Mouse (Mus musculus) E14TG2a.4 (cell line): ENCODE data around the gene Dusp22.

Source experiments
- CTCF ChIP-seq: conservative IDR thresholded peaks from 2 replicates; pipeline ENCODE4 v1.5.1; 2014; ENCODE audit warnings: low read length
- NANOG ChIP-seq: IDR thresholded peaks from 2 replicates; pipeline ENCODE4 v1.6.1; 2014; ENCODE audit warnings: borderline replicate concordance, low read length, mixed read lengths
- POU5F1 ChIP-seq: IDR thresholded peaks from 2 replicates; pipeline ENCODE4 v1.6.1; 2014; ENCODE audit warnings: low read length, borderline replicate concordance

DNA sequence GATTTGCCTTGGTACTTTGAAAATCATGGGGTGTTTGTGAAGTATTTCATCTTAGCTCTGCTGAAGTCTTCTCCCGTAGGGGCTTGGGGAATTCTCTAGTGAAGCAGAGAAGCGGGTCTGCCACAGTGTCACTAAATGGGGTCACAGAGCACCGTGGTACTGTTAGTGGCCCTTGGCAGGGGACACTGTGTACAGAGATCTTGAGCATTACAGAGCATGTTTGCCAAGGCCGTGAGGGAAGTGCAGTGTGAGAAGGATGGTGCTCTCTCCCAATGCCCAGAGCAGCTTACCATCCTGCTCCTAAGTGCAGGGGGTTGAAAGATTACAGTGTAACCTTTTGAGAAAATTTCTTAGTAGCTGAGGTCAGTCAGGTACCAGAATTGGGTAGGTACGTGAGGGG, 8.5 kb downstream of the Dusp22 start:
- TF ChIP-seq CTCF (no peak), POU5F1 (no peak), NANOG (no peak)
